Mouse (Mus musculus) heart, adult 18-20 months (tissue): ENCODE data around the gene Ctnnd2. TPM values are rescaled to one million over a fixed set of nuclear protein-coding genes. Genes with fewer than 3 reads are reported as not detected.

Experiments used
- DNase-seq, 2 experiments: peaks; one replicate each; pipeline ENCODE4 v3.0.0; 2021 to 2022; ENCODE audit warnings: mixed read lengths in 1 of 2
- total RNA-seq, 2 experiments: library from RNA; stranded (reverse); gene quantifications; 2 replicates each; pipeline ENCODE4 v1.2.3; 2021

Ctnnd2 gene
- total RNA-seq, 2 experiments from 2014 or later = 0.22 to 0.23 TPM

DNA sequence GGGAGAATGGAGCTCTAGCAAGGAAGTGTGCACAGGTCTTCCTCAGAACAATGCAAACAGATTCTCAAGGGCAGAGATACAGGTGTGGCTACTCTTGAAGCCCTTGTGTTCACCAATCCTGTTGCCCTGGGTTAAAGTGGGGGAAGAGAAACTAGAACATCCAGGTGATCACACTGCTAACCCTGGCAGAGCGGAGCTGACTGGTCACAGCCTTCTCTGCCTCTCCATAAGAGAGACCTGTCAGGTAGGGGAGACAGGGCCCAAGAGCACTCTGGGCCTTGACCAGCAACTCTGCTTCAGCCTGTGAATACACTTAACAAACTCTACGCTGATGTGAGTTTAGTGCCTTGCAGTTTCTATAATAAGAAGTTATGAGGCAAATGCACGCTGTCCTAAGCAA, 820.5 kb downstream of the Ctnnd2 start:
- no peak for DNase-seq

DNA sequence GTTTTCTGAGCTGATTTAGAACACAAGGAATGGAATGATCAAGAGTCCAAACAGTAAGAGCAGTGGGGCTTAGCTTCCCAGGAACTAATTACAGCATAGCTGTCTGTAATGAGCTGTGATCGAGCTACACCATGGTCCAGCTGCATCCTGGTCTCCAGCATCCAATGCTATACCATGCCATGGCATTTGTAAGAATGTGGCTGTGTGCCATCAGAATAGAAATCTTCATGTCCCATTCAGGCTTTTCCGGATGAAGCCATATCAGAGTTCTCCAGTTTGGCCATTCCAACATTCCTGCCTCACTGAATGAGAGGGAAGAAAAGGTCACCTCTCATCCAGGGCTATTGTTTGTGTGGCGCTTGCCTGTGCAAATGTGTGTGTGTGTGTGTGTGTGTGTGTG, 823.0 kb downstream of the Ctnnd2 start:
- DNase-seq = no peak

DNA sequence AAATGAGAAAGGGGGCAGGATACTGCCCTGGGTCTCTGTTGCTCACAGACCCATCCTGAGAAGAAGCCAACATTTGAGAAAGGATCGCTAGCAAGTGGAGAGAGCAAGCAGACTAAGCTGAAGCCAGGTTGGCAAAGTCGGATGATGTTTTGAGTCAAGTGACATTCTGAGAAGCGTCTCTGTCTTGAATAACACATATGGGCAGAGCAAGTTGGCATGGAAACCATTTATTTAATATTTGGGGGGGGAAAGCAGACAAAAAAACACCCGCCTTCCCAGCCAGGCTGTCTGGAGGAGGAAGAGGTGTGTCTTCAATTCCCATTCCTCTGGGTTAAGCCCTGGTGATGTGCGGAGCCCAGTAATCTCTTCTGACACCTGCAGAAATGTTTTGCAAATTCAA, 832.1 kb downstream of the Ctnnd2 start:
- no peak for DNase-seq

DNA sequence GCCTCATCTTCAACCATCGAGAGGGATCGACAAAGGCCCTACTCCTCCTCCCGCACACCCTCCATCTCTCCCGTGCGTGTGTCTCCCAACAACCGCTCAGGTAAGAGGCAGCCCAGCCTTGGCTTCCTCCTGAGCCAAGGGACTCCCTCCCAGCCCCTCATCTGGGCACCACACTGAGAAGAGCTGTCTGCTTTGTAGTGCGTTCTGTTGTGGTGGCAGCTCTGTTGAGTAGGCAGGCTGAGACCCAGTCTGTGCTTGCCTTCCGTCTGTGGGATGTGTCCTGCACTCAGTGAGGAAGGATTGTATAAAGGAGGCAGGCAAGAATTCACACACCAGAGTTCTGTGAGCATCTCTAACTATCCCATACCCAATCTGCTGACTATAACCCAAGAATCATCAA, 832.6 kb downstream of the Ctnnd2 start:
- no peak for DNase-seq

DNA sequence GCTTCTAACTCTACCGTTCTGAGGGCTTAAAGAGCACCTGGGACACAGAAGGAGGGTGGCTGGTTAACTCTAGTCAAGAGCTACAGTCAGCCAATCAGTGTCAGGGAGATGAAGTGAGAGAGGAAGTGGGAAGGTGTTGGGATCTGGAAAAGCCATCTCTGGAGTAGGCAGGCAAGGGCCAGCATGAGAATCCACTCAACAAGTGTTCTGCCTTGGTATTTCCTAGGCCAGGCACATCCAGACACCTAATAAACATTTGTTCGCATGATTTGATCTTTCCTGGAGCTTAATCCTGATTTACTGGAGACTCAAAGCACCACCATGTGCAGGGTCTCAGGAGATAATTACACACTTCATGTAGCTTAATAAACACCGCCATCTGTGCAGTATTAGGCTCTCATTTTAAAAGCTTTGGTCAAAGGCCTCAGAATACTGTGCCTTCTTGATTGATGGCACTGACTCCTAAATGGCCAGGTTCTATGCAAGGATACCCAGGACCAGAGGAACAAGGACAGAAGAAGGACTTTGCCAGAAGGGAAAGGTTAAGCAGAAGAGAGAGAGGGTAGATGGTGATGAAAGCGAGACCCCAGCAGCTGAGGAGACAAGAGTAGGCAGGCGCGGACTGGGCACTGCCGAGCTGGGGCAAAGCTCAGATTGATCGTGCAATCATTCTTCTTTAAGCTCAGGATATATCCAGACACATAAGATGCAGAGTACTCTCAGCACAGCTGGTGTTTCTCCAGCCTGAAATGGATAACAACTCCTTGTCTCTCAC, 833.8 kb downstream of the Ctnnd2 start:
- no peak for DNase-seq

DNA sequence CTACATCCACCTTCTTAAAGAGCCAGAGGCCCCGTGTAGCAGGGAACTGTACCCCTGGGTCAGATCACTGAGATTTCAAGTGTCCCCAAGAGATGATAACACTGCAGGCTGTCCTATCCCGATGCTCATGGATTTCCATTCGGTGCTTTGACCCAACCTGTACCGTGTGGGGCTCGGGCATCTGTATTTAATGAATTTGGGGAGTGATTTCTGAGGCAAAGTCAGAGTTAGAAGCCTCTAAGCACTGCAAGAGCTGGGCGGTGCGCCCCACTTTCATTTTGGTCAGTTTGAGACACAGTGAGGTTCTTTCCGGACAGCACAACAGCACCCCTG, 834.4 kb downstream of the Ctnnd2 start:
- no peak for DNase-seq

DNA sequence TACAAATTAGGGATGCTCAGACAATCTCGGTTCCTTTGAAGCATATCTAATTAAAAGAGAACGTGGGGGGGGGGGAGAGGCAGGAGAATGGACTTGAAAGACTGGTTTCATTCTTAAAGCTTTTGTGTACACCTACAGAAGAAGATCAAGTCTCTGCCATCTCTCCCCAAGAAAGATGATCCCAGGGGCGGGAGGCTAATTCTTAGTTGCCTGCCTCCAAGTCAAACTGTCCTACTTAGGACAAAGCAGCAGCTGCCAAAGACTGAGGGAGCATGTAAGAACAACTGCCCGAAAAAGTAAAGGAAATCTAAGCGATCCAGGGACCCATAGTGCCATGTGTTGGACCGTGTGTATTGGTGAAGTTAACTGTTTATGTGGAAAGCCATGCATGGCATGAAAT, 836.2 kb downstream of the Ctnnd2 start:
- no peak for DNase-seq

DNA sequence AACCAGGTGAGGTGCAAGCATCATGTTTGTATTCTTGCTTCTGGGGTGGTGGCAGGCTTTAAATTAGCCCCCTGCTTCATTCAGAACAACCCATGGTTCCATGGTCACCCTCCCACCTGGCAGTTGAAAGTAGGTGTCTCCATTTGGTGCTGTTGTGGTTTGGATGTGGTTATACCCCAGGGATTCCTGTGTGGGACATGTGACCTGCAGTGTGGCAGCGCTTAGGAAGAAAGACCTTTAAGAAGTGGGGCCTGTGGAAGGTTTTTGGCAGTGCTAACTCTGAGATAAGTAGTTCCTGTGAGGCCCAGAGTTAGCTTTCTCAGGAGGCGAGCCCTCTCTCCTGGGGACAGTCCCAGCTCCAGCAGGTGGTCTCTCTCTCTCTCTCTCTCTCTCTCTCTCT, 848.4 kb downstream of the Ctnnd2 start:
- no peak for DNase-seq

DNA sequence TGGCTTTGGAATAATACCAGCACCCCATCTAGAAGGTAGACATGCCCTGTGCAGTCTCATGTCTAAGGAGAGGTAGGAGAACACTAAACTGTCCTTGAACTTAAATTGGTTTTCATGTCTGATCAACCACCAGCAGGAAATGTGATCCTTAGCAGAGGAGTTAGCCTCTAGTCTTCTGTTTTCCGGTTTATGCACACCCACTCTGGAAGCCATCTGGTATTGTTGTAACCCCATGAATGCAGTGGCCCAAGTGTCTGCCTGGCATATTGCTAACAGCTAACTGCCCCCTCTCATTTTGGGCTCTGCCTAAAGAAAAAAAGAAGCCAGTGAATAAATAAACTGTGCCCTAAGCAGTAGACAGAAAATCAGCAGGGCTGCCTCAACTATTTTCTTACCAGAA, 849.6 kb downstream of the Ctnnd2 start:
- DNase-seq = no peak

DNA sequence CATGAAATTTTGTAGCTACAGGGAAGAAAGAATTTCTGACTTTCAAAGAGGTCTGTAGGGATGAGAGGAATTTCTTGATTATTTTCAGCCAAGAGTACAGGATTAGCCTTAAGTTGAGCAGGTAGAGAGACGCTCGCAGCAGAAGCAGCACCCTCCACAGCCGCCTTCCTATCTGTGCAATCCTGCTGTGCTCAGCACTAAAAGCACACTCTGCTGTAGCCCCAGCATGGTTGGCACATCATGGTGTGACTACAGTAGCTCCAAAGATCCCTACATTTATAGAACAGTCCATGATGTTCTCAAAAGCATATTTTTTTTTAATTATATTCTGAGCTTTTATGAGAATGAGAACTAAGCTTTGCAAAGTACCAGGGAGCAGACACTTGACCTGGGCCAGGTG, 850.1 kb downstream of the Ctnnd2 start:
- no peak for DNase-seq

DNA sequence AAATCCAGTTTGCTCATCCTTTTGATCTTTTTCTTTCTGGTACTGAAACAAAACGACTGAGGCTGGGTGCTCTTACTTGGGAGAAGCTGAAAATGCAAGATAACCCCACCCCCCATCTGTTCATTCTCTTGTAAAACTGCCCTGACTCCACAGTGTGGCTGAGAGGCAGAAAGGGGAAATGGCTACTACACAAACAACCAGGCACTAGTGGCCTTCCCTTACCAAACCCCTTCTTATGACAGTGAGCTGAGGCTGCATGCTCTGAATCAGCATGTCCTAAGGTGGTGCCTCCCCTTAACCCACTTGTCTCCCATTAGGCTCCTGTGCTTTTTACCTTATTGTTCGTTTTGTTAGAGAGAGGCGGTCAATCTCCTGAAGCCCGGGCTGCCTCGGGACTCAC, 851.4 kb downstream of the Ctnnd2 start:
- DNase-seq = no peak

DNA sequence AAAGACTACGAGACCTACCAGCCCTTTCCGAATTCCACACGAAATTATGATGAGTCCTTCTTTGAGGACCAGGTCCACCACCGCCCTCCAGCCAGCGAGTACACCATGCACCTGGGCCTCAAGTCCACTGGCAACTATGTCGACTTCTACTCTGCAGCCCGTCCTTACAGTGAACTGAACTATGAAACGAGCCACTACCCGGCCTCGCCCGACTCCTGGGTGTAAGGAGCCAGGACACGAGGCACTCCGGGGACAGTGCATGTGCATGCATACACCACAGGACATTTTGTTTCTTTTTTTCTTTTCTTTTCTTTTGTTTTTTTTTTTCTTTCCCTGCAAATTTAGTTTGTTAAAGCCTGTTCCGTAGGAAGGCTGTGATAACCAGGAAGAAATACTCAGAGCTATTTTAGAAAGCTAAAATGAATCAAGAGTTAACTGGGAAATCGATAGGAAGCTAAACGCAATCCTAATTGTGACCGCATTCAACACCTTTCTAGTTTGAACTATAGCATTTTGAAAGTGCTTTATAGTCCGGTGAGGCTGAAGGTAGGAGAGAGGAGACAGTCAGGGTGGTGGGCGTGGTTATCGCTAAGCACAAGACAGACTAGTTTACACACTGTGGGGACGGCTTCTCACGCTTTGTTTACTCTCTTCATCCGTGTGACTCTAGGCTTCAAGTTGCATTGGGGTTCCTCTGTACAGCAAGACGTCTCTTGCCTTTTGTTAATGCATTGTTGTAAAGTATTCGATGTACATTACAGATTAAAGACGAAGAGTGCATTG, 855.2 kb downstream of the Ctnnd2 start:
- DNase-seq = no peak

DNA sequence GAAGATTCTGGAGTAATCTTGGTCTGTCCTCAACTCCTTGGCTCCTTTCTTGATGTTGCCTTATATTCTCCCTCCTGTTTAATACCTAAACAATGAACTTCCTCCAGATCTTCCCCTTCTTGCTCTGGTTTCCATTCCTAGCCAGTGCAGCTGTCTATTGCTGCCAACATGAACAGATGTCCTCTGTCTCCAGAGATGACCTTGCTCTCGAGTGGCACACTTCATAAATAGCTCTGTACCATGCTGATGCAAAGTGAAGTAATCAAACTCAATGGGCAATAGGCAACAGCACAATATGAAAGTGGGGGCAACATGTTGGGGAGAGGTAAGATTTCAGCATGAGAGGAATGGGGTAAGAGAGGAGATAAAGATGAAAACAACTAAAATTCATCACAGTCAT, 872.6 kb downstream of the Ctnnd2 start:
- DNase-seq = peak; percentile 12 to 41

DNA sequence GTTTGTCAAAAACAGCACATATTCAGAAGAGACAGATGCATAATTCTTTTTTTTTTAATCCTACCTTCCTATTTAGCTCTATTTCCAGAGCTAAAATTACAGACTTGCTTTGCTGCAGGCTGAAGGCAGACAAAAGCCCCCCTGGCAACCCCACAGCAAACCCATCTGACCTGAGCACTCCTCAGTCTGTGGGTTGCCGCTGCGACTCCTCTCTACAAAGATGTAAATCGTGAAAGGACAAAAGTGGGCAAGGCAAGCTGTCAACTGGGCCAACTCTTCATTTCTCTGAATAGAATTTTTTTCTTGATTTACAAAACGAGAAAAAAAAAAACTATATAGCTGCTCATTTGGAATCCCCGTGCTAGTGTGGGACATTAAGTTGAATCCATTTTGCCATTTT, 879.1 kb downstream of the Ctnnd2 start:
- no peak for DNase-seq

DNA sequence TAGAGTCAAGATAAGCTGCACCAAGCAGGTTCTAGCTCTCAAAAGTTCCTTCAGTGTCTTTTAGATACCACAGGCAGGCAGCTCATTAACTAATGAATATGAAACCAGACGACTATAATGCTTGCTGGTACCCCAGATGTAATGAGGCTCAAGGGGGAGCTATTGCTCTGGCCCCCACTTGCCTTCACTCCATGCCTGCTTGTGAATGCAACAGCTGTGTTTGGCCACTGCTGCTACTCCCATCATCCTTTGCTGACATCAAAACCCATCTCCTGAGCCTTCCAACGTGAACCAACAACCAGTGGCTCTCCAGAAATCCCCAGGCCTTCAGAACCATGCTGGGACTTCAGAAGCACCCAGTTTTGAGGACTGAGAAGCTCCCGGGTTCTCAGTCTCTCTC, 883.8 kb downstream of the Ctnnd2 start:
- DNase-seq = no peak

DNA sequence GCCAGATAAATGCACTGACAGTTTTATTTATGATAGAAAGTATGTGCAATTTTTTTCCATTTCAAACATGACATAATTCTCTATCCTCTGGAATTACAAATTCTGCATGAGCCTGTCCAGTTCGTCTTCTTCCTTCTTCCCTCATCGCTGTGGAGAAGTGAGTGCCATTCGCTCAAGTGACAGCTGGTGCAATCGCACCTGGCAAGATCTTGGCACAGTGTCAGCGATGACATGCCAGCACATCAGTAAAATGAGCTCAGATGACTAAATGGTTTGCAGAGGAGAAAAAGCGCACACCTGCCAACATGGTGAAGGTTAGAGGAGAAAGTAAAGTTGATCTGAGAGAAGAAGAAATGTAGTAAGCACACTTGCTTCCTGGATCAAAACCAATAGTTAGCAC, 885.9 kb downstream of the Ctnnd2 start:
- DNase-seq = no peak

DNA sequence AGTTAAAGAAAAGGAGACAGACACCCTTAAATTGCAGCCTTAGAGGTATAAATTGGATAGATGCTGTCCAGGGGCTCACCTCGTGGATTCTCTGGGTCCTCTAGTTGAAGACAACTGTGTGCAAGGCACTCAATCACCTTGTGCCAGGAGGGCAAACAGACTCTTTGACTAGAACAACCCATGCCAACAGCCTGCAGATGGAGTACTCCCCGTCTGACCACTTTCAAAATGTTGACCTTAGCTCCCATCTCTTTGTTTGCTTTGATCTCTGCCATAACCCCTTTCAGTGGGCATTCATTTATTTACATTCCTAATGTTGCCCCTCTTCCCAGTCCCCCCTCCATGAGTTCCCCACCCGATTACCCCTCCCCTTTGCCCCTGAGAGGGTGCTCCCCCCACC, 891.3 kb downstream of the Ctnnd2 start:
- DNase-seq = no peak

DNA sequence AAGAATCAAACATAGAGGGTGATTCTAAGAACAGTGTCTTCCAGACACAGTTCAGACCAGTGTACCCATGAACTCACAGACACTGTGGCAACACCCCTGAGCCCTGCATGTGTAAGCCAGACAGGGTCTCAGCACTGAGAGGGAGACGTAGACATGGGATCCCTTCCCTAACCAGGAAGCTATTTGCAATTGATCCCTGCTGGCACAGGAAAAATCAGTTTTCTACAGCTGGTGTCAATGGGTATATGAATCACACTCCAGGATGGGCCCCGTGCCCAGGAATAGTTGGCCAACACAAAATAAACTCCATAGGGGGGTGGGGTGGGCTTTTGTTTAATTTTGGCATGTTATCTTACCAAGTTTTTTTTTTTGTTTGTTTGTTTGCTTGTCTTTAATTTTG, 895.7 kb downstream of the Ctnnd2 start:
- no peak for DNase-seq

DNA sequence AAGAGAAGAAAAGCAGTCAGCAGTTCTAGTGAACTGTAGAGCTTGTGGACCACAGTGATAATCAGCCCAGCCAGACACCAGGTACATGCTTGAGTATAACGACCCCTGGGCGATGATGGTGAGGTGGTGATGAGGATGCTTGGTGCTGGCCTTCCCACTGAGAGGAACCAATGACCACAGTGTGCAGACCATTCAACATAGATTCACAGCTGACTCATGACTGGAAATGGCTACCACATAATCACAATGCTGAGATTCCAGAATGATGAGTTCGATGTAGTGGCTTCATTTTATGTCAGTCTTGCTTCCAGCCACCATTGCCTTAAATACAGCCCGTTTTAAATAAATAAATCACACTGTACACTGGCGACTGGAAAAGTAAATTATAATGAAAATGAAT, 897.9 kb downstream of the Ctnnd2 start:
- no peak for DNase-seq
